Mouse (Mus musculus) neural tube, embryonic 11.5 days (tissue): ENCODE measurements around the gene Sacs. TPM values are rescaled to one million over a fixed set of nuclear protein-coding genes. Genes with fewer than 3 reads are reported as not detected.
A peak's percentile ranks its signal among the peaks of the same experiment; 100 is the strongest.

Experiments used
- ATAC-seq: fragments of 200-750 bp; cut with Nextera tagmentation; 2 replicates; pipeline ENCODE4 v1.8.0; 2017; ENCODE audit warnings: moderate number of reproducible peaks, mild to moderate bottlenecking, moderate TSS enrichment, moderate library complexity; ENCODE audit not compliant: insufficient read depth, low FRiP score, low TSS enrichment
- DNase-seq: peaks from one replicate; pipeline ENCODE4 v3.0.0-alpha.2; 2015; ENCODE audit warnings: low spot score
- H3K27ac ChIP-seq: fragments of 300-500 bp; sonication (generic); 2 replicates; pipeline ENCODE4 v1.5.1; 2014; ENCODE audit warnings: low read depth, mild to moderate bottlenecking, low read length
- H3K27me3 ChIP-seq: fragments of 300-500 bp; sonication (generic); 2 replicates; pipeline ENCODE4 v1.6.1; 2014; ENCODE audit warnings: mild to moderate bottlenecking, low read length, mixed read lengths; ENCODE audit not compliant: control insufficient read depth, insufficient read depth
- H3K36me3 ChIP-seq: fragments of 300-500 bp; sonication (generic); 2 replicates; pipeline ENCODE4 v1.6.1; 2014; ENCODE audit warnings: mild to moderate bottlenecking, low read length, moderate library complexity, mixed read lengths; ENCODE audit not compliant: control insufficient read depth, insufficient read depth
- H3K4me1 ChIP-seq: fragments of 300-500 bp; sonication (generic); 2 replicates; pipeline ENCODE4 v1.6.1; 2014; ENCODE audit warnings: low read length, mixed read lengths; ENCODE audit not compliant: control insufficient read depth, insufficient read depth
- H3K4me2 ChIP-seq: fragments of 300-500 bp; sonication (generic); 2 replicates; pipeline ENCODE4 v1.6.1; 2014; ENCODE audit warnings: low read depth, mild to moderate bottlenecking, moderate library complexity
- H3K4me3 ChIP-seq: fragments of 300-500 bp; sonication (generic); 2 replicates; pipeline ENCODE4 v1.5.1; 2014; ENCODE audit warnings: low read depth, low read length
- H3K9ac ChIP-seq: fragments of 300-500 bp; sonication (generic); 2 replicates; pipeline ENCODE4 v1.6.1; 2014; ENCODE audit warnings: mild to moderate bottlenecking, low read length
- H3K9me3 ChIP-seq: fragments of 300-500 bp; sonication (generic); 2 replicates; pipeline ENCODE4 v1.6.1; 2016; ENCODE audit warnings: low read length; ENCODE audit not compliant: control insufficient read depth
- WGBS: fragments of 180-500 bp; shearing (Covaris S2); extraction: QIAGEN DNeasy Blood & Tissue Kit; methylation state at CpG from one replicate; pipeline ENCODE4 v1.1.7; 2014; 5-methylcytosine and 5-hydroxymethylcytosine counted together
- polyA plus RNA-seq: library from polyadenylated mRNA; unstranded; fragments of >200 nt; fragmentation: Nextera tagmentation; extraction: Ambion mirVana; gene quantifications from 2 replicates; pipeline ENCODE4 v1.2.1, GENCODE M21; 2014

The Sacs gene
- polyA plus RNA-seq, 1 experiment from 2014 or later, result 5.3 TPM

- H3K9ac ChIP-seq, result no peak overlapping the region
- H3K36me3 ChIP-seq, result no peaks in the 10 kb centered on the region
- no peaks in the 10 kb centered on the region for H3K9me3 ChIP-seq
- 94% methylated on average over 5 of the region's 5 CpGs for WGBS
- ATAC-seq (no peak), DNase-seq (no peak)
- H3K27ac ChIP-seq, result no peak overlapping the region
- H3K4me2 ChIP-seq, result no peak overlapping the region
- H3K4me1 ChIP-seq, result peaks cover 7% of the 10 kb centered on the region; the same call in 1 of the 2 replicates
- H3K4me3 ChIP-seq, result no peak overlapping the region
- no peaks in the 10 kb centered on the region; the same call in 1 of the 2 replicates for H3K27me3 ChIP-seq
Measured at GRCm38 (mm10) chr14:61171261-61171970, 33.2 kb downstream of the Sacs start.

DNA sequence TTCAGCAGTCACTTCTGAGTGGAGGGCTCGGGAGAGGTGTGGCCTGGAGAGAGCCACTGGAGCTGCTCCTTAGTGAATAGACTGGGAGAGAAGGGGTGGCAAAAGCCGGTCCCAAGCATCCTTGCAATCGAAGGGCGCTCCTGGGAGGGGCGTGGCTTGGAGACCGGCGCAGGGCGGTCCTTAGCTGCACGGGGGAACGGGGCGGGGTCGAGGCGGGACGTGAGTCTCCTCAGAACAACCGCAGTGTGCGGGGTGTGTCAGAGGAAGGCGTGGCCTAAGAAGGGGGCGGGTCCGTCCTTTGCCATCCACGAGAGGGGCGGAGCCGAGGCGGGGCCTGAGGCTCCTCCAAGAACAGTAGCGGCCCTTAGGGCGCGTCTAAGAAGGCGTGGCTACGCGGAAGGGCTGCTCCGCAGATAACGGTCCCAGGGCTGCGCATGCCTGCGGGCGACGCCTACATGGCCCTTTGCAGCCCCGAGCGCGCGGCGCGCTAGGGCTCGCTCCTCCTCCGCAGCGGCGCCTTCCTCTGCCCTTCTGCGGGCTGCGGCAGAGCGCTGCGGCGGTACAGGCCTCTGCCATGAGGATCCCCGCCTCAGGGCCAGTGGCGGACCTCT is 34.4 kb downstream of the Sacs start:
- Histone ChIP-seq H3K9me3 (no peaks in the 10 kb centered on the region), H3K9ac (peak overlapping the region; percentile 90), H3K27me3 (no peaks in the 10 kb centered on the region; the same call in 1 of the 2 replicates), H3K4me2 (peak overlapping the region; percentile 64), H3K36me3 (no peaks in the 10 kb centered on the region), H3K4me1 (peaks cover 7% of the 10 kb centered on the region; the same call in 1 of the 2 replicates), H3K4me3 (peak overlapping the region; percentile 84), H3K27ac (peak overlapping the region; percentile 95)
- WGBS, result under 1% methylated on average over 46 of the region's 52 CpGs
- DNase-seq, result peak; percentile 100
- peak; percentile 98 for ATAC-seq

- Histone ChIP-seq H3K9ac (peak overlapping the region; percentile 90), H3K4me1 (peaks cover 7% of the 10 kb centered on the region; the same call in 1 of the 2 replicates), H3K27me3 (no peaks in the 10 kb centered on the region; the same call in 1 of the 2 replicates), H3K4me2 (peak overlapping the region; percentile 64), H3K9me3 (no peaks in the 10 kb centered on the region), H3K36me3 (no peaks in the 10 kb centered on the region), H3K4me3 (peak overlapping the region; percentile 84), H3K27ac (peak overlapping the region; percentile 95)
- under 1% methylated on average over 37 of the region's 37 CpGs for WGBS
- DNase-seq (peak; percentile 80), ATAC-seq (peak; percentile 65)
Measured at GRCm38 (mm10) chr14:61173229-61173628, 35.0 kb downstream of the Sacs start.

GRCm38 (mm10) chr14:61191904-61192303 is 53.6 kb downstream of the Sacs start:
- Histone ChIP-seq H3K4me1 (no peaks in the 10 kb centered on the region), H3K9ac (no peak overlapping the region), H3K36me3 (0 out of 2 replicates have a peak, but pooled peaks cover 5% of the 10 kb centered on the region), H3K4me3 (no peak overlapping the region), H3K4me2 (no peak overlapping the region), H3K27ac (no peak overlapping the region), H3K9me3 (no peaks in the 10 kb centered on the region), H3K27me3 (no peaks in the 10 kb centered on the region)
- WGBS, result 92% methylated on average over 7 of the region's 7 CpGs
- ATAC-seq (no peak), DNase-seq (no peak)

DNA sequence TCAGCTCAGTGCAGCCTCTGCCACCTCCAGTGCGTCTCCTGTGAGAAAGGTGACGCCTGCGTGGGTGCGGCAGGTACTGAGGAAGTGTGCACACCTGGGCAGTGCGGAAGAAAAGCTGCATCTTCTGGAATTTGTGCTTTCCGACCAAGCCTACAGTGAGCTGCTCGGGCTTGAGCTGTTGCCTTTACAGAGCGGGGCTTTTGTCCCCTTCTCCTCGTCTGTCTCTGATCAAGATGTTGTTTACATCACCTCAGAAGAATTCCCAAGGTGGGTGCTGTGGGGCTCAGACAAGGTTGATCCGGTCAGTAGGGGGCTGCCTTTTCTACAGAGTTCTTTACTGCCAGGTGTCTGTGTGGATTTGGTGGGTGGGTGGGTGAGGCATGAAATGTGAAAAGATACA is 54.1 kb downstream of the Sacs start:
- Histone ChIP-seq H3K4me3 (no peak overlapping the region), H3K27ac (no peak overlapping the region), H3K4me1 (no peaks in the 10 kb centered on the region), H3K4me2 (no peak overlapping the region), H3K9me3 (no peaks in the 10 kb centered on the region), H3K27me3 (no peaks in the 10 kb centered on the region), H3K36me3 (0 out of 2 replicates have a peak, but pooled peaks cover 5% of the 10 kb centered on the region), H3K9ac (no peak overlapping the region)
- WGBS, result 84% methylated on average over 10 of the region's 10 CpGs
- DNase-seq (no peak), ATAC-seq (no peak)

DNA sequence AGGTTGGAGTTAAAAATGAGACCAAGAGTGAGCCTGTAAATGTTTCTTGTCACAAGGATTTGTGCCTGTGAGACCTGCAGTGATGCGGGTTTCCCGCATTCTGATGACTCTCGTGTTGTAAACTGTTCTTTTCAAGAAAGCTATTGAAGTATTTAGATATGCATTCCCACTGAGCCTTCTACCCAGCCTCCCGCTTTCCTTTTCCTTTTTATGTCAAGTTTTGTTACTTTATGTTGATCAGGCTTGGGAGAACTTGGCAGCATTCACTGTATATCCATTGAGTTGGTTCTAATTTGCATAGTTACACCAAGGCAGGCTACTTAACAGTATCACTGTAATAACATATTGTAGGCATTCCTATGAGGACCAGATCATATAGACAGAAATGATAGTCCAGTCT is 56.2 kb downstream of the Sacs start:
- H3K36me3 ChIP-seq, result 0 out of 2 replicates have a peak, but pooled peaks cover 5% of the 10 kb centered on the region
- no peak for ATAC-seq

DNA sequence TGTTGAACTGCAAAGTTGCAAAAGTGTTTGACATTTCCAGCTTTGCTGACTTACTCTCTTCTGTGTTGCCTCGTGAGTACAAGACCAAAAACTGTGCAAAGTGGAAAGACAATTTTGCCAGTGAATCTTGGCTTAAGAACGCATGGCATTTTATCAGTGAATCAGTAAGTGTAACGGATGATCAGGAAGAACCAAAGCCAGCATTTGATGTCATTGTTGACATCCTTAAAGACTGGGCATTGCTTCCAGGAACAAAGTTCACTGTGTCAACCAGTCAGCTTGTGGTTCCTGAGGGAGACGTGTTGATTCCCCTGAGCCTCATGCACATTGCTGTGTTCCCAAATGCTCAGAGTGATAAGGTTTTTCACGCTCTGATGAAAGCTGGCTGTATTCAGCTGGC is 71.9 kb downstream of the Sacs start:
- Histone ChIP-seq H3K4me3 (no peak overlapping the region), H3K4me1 (no peaks in the 10 kb centered on the region), H3K27ac (no peak overlapping the region), H3K9ac (no peak overlapping the region), H3K36me3 (peaks cover 9% of the 10 kb centered on the region), H3K4me2 (no peak overlapping the region), H3K27me3 (no peaks in the 10 kb centered on the region), H3K9me3 (0 out of 2 replicates have a peak, but pooled peaks cover 2% of the 10 kb centered on the region)
- ATAC-seq, result no peak
- no peak for DNase-seq
- WGBS, result 93% methylated on average over 5 of the region's 5 CpGs

More for the DNA sequence above, 56.2 kb downstream of the Sacs start:
- Histone ChIP-seq H3K4me1 (no peaks in the 10 kb centered on the region), H3K9ac (no peak overlapping the region), H3K9me3 (no peaks in the 10 kb centered on the region), H3K4me2 (no peak overlapping the region), H3K4me3 (no peak overlapping the region), H3K27ac (no peak overlapping the region), H3K27me3 (no peaks in the 10 kb centered on the region)
- no peak for DNase-seq
- 86% methylated on average over 4 of the region's 4 CpGs for WGBS

GRCm38 (mm10) chr14:61211754-61212153 is 73.5 kb downstream of the Sacs start:
- H3K27me3 ChIP-seq, result no peaks in the 10 kb centered on the region
- DNase-seq (no peak), ATAC-seq (no peak)
- H3K4me3 ChIP-seq, result no peak overlapping the region
- no peak overlapping the region for H3K27ac ChIP-seq
- H3K9me3 ChIP-seq, result 0 out of 2 replicates have a peak, but pooled peaks cover 2% of the 10 kb centered on the region
- peaks cover 5% of the 10 kb centered on the region for H3K36me3 ChIP-seq
- 96% methylated on average over 6 of the region's 6 CpGs for WGBS
- no peak overlapping the region for H3K4me2 ChIP-seq
- no peak overlapping the region for H3K9ac ChIP-seq
- H3K4me1 ChIP-seq, result no peaks in the 10 kb centered on the region
